Mouse (Mus musculus) heart, adult 2 months (tissue): ENCODE measurements around the gene Yars.

Source experiments
- CTCF ChIP-seq: fragments of 200-600 bp; IDR thresholded peaks from 2 replicates; pipeline ENCODE4 v1.8.1; 2022; ENCODE audit warnings: antibody characterized with exemption, mild to moderate bottlenecking, moderate library complexity
- EP300 ChIP-seq: fragments of 200-500 bp; IDR thresholded peaks from 2 replicates; pipeline ENCODE4 v1.6.1; 2011; ENCODE audit warnings: low read depth, low read length, control low read depth; ENCODE audit not compliant: insufficient read depth
- POLR2A ChIP-seq: fragments of 200-500 bp; IDR thresholded peaks from 2 replicates; pipeline ENCODE4 v1.6.1; 2011; ENCODE audit warnings: mild to moderate bottlenecking, low read depth, low read length, control low read depth; ENCODE audit not compliant: insufficient read depth

- no peak for TF ChIP-seq POLR2A
- no peak for TF ChIP-seq CTCF
- no peak for TF ChIP-seq EP300
Observed at GRCm38 (mm10) chr4:129220376-129221089, 31.0 kb downstream of the Yars start.
